Mouse (Mus musculus) layer of hippocampus, postnatal 10 days (tissue): ENCODE data around the gene Gfpt1. TPM values are rescaled to one million over a fixed set of nuclear protein-coding genes. Genes with fewer than 3 reads are reported as not detected.
"Not testable (repeated sequence)": the region's sequence is repeated elsewhere in the genome, so short reads cannot be mapped to it uniquely, and the experiment has no call there.

Experiments
- DNase-seq, 2 experiments: peaks; one replicate each; pipeline ENCODE4 v3.0.0; 2021; ENCODE audit warnings: low spot score in 2 of 2
- long read RNA-seq: library from polyadenylated mRNA; stranded (forward); transcript quantifications from one replicate; pipeline ENCODE4 v2.0.0, GENCODE M21; 2023
- total RNA-seq, 2 experiments: library from RNA; stranded (reverse); gene quantifications; 2 replicates each; pipeline ENCODE4 v1.2.3; 2021

The Gfpt1 gene
- total RNA-seq = 10 to 100 TPM; 64.1 to 66.4 TPM
- long read RNA-seq, full-length matches to known transcripts = 10 of 16 reads
- long read RNA-seq, partial matches to known transcripts = 3 of 16 reads
- long read RNA-seq, other reads (novel, unspliced or antisense) = 3 of 16 reads

- DNase-seq = peak; percentile 93 to 97
Observed at GRCm38 (mm10) chr6:87042337-87043130, at the start of gene Gfpt1. Gene Gfpt1 (plus strand): TSS chr6:87042846.

- no peak for DNase-seq
Observed at GRCm38 (mm10) chr6:86994254-86994653, 48.4 kb upstream of the Gfpt1 start.

- peak; percentile 13 to 26 for DNase-seq
Observed at GRCm38 (mm10) chr6:86996629-86997307, 45.9 kb upstream of the Gfpt1 start.

GRCm38 (mm10) chr6:86997360-86997759 is 45.3 kb upstream of the Gfpt1 start:
- no peak for DNase-seq

- no peak for DNase-seq
Observed at GRCm38 (mm10) chr6:87001995-87002394, 40.7 kb upstream of the Gfpt1 start.

GRCm38 (mm10) chr6:87002521-87003055 is 40.1 kb upstream of the Gfpt1 start:
- peak; percentile 83 to 86 for DNase-seq

GRCm38 (mm10) chr6:87004099-87004498 is 38.5 kb upstream of the Gfpt1 start:
- DNase-seq = no peak

GRCm38 (mm10) chr6:87005577-87005976 is 37.1 kb upstream of the Gfpt1 start:
- no peak for DNase-seq

GRCm38 (mm10) chr6:87008887-87009286 is 33.8 kb upstream of the Gfpt1 start, which contains the start of gene Nfu1:
Gene Nfu1 (plus strand): TSS chr6:87009236.
- no peak for DNase-seq

GRCm38 (mm10) chr6:87009692-87010328 is 32.8 kb upstream of the Gfpt1 start:
- peak; percentile 94 to 95 for DNase-seq

GRCm38 (mm10) chr6:87016916-87017315 is 25.7 kb upstream of the Gfpt1 start:
- peak; percentile 37 to 51 for DNase-seq

- DNase-seq = no peak
Observed at GRCm38 (mm10) chr6:87018874-87019273, 23.8 kb upstream of the Gfpt1 start.

- no peak for DNase-seq
Observed at GRCm38 (mm10) chr6:87021791-87022190, 20.9 kb upstream of the Gfpt1 start.

GRCm38 (mm10) chr6:87026980-87027379 is 15.7 kb upstream of the Gfpt1 start:
- DNase-seq = no peak

- no peak for DNase-seq
Observed at GRCm38 (mm10) chr6:87028881-87029280, 13.8 kb upstream of the Gfpt1 start.

- not testable (repeated sequence) for DNase-seq
Observed at GRCm38 (mm10) chr6:87031310-87031709, 11.3 kb upstream of the Gfpt1 start.

GRCm38 (mm10) chr6:87032401-87032800 is 10.2 kb upstream of the Gfpt1 start:
- no peak for DNase-seq

- no peak for DNase-seq
Observed at GRCm38 (mm10) chr6:87034395-87034794, 8.3 kb upstream of the Gfpt1 start.

GRCm38 (mm10) chr6:87037826-87038620 is 4.6 kb upstream of the Gfpt1 start:
- DNase-seq = no peak

- no peak for DNase-seq
Observed at GRCm38 (mm10) chr6:87039161-87039560, 3.5 kb upstream of the Gfpt1 start.

GRCm38 (mm10) chr6:87040971-87041370 is 1.7 kb upstream of the Gfpt1 start:
- DNase-seq = no peak
